Mouse (Mus musculus) adrenal gland, adult 2 months (tissue): ENCODE measurements around the gene Vps25. TPM values are rescaled to one million over a fixed set of nuclear protein-coding genes. Genes with fewer than 3 reads are reported as not detected.

ENCODE experiments used
- polyA plus RNA-seq: library from polyadenylated mRNA; depleted of rRNA; stranded (reverse); fragments of >200 nt; gene quantifications from 2 replicates; pipeline ENCODE4 v1.2.3, GENCODE M21; 2012; rRNA removed
- total RNA-seq, 2 experiments: library from RNA; stranded (reverse); gene quantifications; 2 replicates each; pipeline ENCODE4 v1.2.3; 2021

Vps25 gene
- total and polyA plus RNA-seq, 3 experiments, result 102 to 186 (median 116) TPM

Other genes with a start within 250 kb of the Vps25 start
- gene Atp6v0a1, start 244.3 kb upstream of the Vps25 start, total RNA-seq, result 100 to 1,000 TPM; 116 to 159 TPM
- gene Atp6v0a1, start 244.3 kb upstream of the Vps25 start, polyA plus RNA-seq, result 77.9 and 98.0 TPM in 2 replicates
- 10 to 100 TPM; 38.0 to 42.5 TPM for gene Naglu, start 183.7 kb upstream of the Vps25 start, total RNA-seq
- gene Naglu, start 183.7 kb upstream of the Vps25 start, polyA plus RNA-seq, result 102 and 120 TPM in 2 replicates
- 1 to 10 TPM; 1.1 to 2.5 TPM for gene Hsd17b1, start 175.3 kb upstream of the Vps25 start, total RNA-seq
- gene Hsd17b1, start 175.3 kb upstream of the Vps25 start, polyA plus RNA-seq, result 2.1 and 2.3 TPM in 2 replicates
- gene Coasy, start 171.1 kb upstream of the Vps25 start, total RNA-seq, result 10 to 100 TPM; 86.9 to 90.5 TPM
- gene Coasy, start 171.1 kb upstream of the Vps25 start, polyA plus RNA-seq, result 178 and 187 TPM in 2 replicates
- 10 to 100 TPM; 57.8 to 72.3 TPM for gene Mlx, start 166.4 kb upstream of the Vps25 start, total RNA-seq
- gene Mlx, start 166.4 kb upstream of the Vps25 start, polyA plus RNA-seq, result 36.3 and 42.4 TPM in 2 replicates
- gene Psmc3ip, start 158.3 kb upstream of the Vps25 start, total RNA-seq, result 1 to 10 TPM; 3.6 to 5.9 TPM
- 0.38 and 0.71 TPM in 2 replicates for gene Psmc3ip, start 158.3 kb upstream of the Vps25 start, polyA plus RNA-seq
- 10 to 100 TPM; 50.7 to 50.9 TPM for gene Retreg3, start 133.8 kb upstream of the Vps25 start, total RNA-seq
- 41.7 and 46.9 TPM in 2 replicates for gene Retreg3, start 133.8 kb upstream of the Vps25 start, polyA plus RNA-seq
- 10 to 100 TPM; 42.9 to 43.0 TPM for gene Tubg1, start 133.8 kb upstream of the Vps25 start, total RNA-seq
- 15.2 and 42.7 TPM in 2 replicates for gene Tubg1, start 133.8 kb upstream of the Vps25 start, polyA plus RNA-seq
- gene Tubg2, start 97.8 kb upstream of the Vps25 start, total RNA-seq, result 1 to 10 TPM; 6.2 to 7.5 TPM
- 5.5 and 6.0 TPM in 2 replicates for gene Tubg2, start 97.8 kb upstream of the Vps25 start, polyA plus RNA-seq
- gene Cntnap1, start 83.2 kb upstream of the Vps25 start, total RNA-seq, result 1 to 10 TPM; 6.8 TPM
- gene Cntnap1, start 83.2 kb upstream of the Vps25 start, polyA plus RNA-seq, result 9.3 and 9.4 TPM in 2 replicates
- 10 to 100 TPM; 19.4 to 39.7 TPM for gene Plekhh3, start 82.4 kb upstream of the Vps25 start, total RNA-seq
- 112 and 122 TPM in 2 replicates for gene Plekhh3, start 82.4 kb upstream of the Vps25 start, polyA plus RNA-seq
- under 1 TPM; 0.26 to 0.83 TPM for gene Ccr10, start 78.3 kb upstream of the Vps25 start, total RNA-seq
- gene Ccr10, start 78.3 kb upstream of the Vps25 start, polyA plus RNA-seq, result 0.84 and 1.6 TPM in 2 replicates
- 10 to 100 TPM; 31.3 to 35.0 TPM for gene Ezh1, start 27.2 kb upstream of the Vps25 start, total RNA-seq
- gene Ezh1, start 27.2 kb upstream of the Vps25 start, polyA plus RNA-seq, result 17.1 and 20.1 TPM in 2 replicates
- gene Ramp2, start 7.7 kb upstream of the Vps25 start, total RNA-seq, result 10 to 100 TPM; 46.5 to 46.9 TPM
- 109 and 114 TPM in 2 replicates for gene Ramp2, start 7.7 kb upstream of the Vps25 start, polyA plus RNA-seq
- gene Wnk4, start 6.9 kb downstream of the Vps25 start, total RNA-seq, result 1 to 10 TPM; 2.1 to 3.7 TPM
- gene Wnk4, start 6.9 kb downstream of the Vps25 start, polyA plus RNA-seq, result 0.62 and 0.94 TPM in 2 replicates
- under 1 TPM; 0.32 to 0.38 TPM for gene Cntd1, start 25.3 kb downstream of the Vps25 start, total RNA-seq
- 0.06 and 0.11 TPM in 2 replicates for gene Cntd1, start 25.3 kb downstream of the Vps25 start, polyA plus RNA-seq
- gene Coa3, start 25.4 kb downstream of the Vps25 start, total RNA-seq, result 10 to 100 TPM; 68.3 to 84.3 TPM
- 380 and 465 TPM in 2 replicates for gene Coa3, start 25.4 kb downstream of the Vps25 start, polyA plus RNA-seq
- gene Becn1, start 48.6 kb downstream of the Vps25 start, total RNA-seq, result 100 to 1,000 TPM; 107 to 160 TPM
- 81.6 and 126 TPM in 2 replicates for gene Becn1, start 48.6 kb downstream of the Vps25 start, polyA plus RNA-seq
- gene Psme3, start 62.5 kb downstream of the Vps25 start, total RNA-seq, result 100 to 1,000 TPM; 129 to 161 TPM
- gene Psme3, start 62.5 kb downstream of the Vps25 start, polyA plus RNA-seq, result 31.7 and 45.2 TPM in 2 replicates
- gene Aoc2, start 71.4 kb downstream of the Vps25 start, total RNA-seq, result 1 to 10 TPM; 4.9 to 5.5 TPM
- 6.3 and 7.7 TPM in 2 replicates for gene Aoc2, start 71.4 kb downstream of the Vps25 start, polyA plus RNA-seq
- 10 to 100 TPM; 48.4 to 76.6 TPM for gene Aoc3, start 76.9 kb downstream of the Vps25 start, total RNA-seq
- 69.3 and 101 TPM in 2 replicates for gene Aoc3, start 76.9 kb downstream of the Vps25 start, polyA plus RNA-seq
- gene G6pc, start 113.9 kb downstream of the Vps25 start, total RNA-seq, result 10 to 100 TPM in 1 of 2 experiments, 1 to 10 TPM in 1; 1.8 to 24.0 TPM
- 0.13 and 0.26 TPM in 2 replicates for gene G6pc, start 113.9 kb downstream of the Vps25 start, polyA plus RNA-seq
- 10 to 100 TPM; 21.8 to 38.2 TPM for gene Aarsd1, start 163.9 kb downstream of the Vps25 start, total RNA-seq
- gene Aarsd1, start 163.9 kb downstream of the Vps25 start, polyA plus RNA-seq, result 25.0 and 28.1 TPM in 2 replicates
- gene Gm27029, start 171.1 kb downstream of the Vps25 start, total RNA-seq, result 1 to 10 TPM; 1.9 to 5.6 TPM
- 0.24 TPM in 1 of 2 replicates, not detected in the other for gene Gm27029, start 171.1 kb downstream of the Vps25 start, polyA plus RNA-seq
- 10 to 100 TPM; 23.7 to 24.4 TPM for gene Rundc1, start 171.4 kb downstream of the Vps25 start, total RNA-seq
- gene Rundc1, start 171.4 kb downstream of the Vps25 start, polyA plus RNA-seq, result 22.0 and 22.1 TPM in 2 replicates
- gene Ptges3l, start 171.6 kb downstream of the Vps25 start, total RNA-seq, result 1 to 10 TPM; 2.1 to 4.3 TPM
- gene Ptges3l, start 171.6 kb downstream of the Vps25 start, polyA plus RNA-seq, result 0.93 and 1.1 TPM in 2 replicates
- gene Rpl27, start 188.6 kb downstream of the Vps25 start, total RNA-seq, result 10 to 100 TPM; 34.0 to 75.2 TPM
- 133 and 183 TPM in 2 replicates for gene Rpl27, start 188.6 kb downstream of the Vps25 start, polyA plus RNA-seq
- 10 to 100 TPM; 33.2 to 40.5 TPM for gene Ifi35, start 194.7 kb downstream of the Vps25 start, total RNA-seq
- gene Ifi35, start 194.7 kb downstream of the Vps25 start, polyA plus RNA-seq, result 32.3 and 44.1 TPM in 2 replicates
- 10 to 100 TPM in 1 of 2 experiments, 1 to 10 TPM in 1; 6.0 to 12.9 TPM for gene Rnd2, start 211.3 kb downstream of the Vps25 start, total RNA-seq
- gene Rnd2, start 211.3 kb downstream of the Vps25 start, polyA plus RNA-seq, result 6.0 and 11.3 TPM in 2 replicates
- gene Vat1, start 212.5 kb downstream of the Vps25 start, total RNA-seq, result 100 to 1,000 TPM in 1 of 2 experiments, 10 to 100 TPM in 1; 95.6 to 189 TPM
- gene Vat1, start 212.5 kb downstream of the Vps25 start, polyA plus RNA-seq, result 151 and 157 TPM in 2 replicates